Mouse (Mus musculus) duodenum, adult 2 months (tissue): ENCODE data around the gene Elp6. TPM values are rescaled to one million over a fixed set of nuclear protein-coding genes. Genes with fewer than 3 reads are reported as not detected.

Source experiments
- polyA plus RNA-seq: library from polyadenylated mRNA; depleted of rRNA; stranded (reverse); fragments of >200 nt; gene quantifications from 2 replicates; pipeline ENCODE4 v1.2.3, GENCODE M21; 2012; ENCODE audit warnings: low replicate concordance; rRNA removed

Gene Elp6
- polyA plus RNA-seq, result 4.6 and 6.5 TPM in 2 replicates

GRCm38 (mm10) chr9:110304969-110305651 lies at the start of gene Elp6:
Elp6 (plus strand) TSS chr9:110305173.

GRCm38 (mm10) chr9:110333135-110333895 lies 28.3 kb downstream of the Elp6 start, which contains the start of gene Scap:
Scap (plus strand) TSS chr9:110333288.

Other genes with a start within 250 kb of the Elp6 start
- 8.1 and 11.8 TPM in 2 replicates for gene Smarcc1, start 187.5 kb upstream of the Elp6 start, polyA plus RNA-seq
- 29.1 and 36.5 TPM in 2 replicates for gene Dhx30, start 187.3 kb upstream of the Elp6 start, polyA plus RNA-seq
- gene Cspg5, start 61.4 kb upstream of the Elp6 start, polyA plus RNA-seq, result 0.24 and 0.26 TPM in 2 replicates
- gene Scap, start 28.1 kb downstream of the Elp6 start, polyA plus RNA-seq, result 27.0 and 31.7 TPM in 2 replicates
- gene Ptpn23, start 103.0 kb downstream of the Elp6 start, polyA plus RNA-seq, result 39.1 and 41.0 TPM in 2 replicates
- gene Ngp, start 114.6 kb downstream of the Elp6 start, polyA plus RNA-seq, result not detected in 2 replicates
- 9.8 and 10.6 TPM in 2 replicates for gene Klhl18, start 171.5 kb downstream of the Elp6 start, polyA plus RNA-seq
- 0.05 and 0.74 TPM in 2 replicates for gene Kif9, start 171.8 kb downstream of the Elp6 start, polyA plus RNA-seq
- 17.3 and 19.2 TPM in 2 replicates for gene Setd2, start 227.4 kb downstream of the Elp6 start, polyA plus RNA-seq